Mouse (Mus musculus) cerebellum, adult 11-12 months (tissue): ENCODE data around the gene Rnaset2b.
"Not testable (repeated sequence)": the region's sequence is repeated elsewhere in the genome, so short reads cannot be mapped to it uniquely, and the experiment has no call there.

ENCODE experiments used
- DNase-seq: peaks from one replicate; pipeline ENCODE4 v3.0.0; 2022

Gene Rnaset2b

DNA sequence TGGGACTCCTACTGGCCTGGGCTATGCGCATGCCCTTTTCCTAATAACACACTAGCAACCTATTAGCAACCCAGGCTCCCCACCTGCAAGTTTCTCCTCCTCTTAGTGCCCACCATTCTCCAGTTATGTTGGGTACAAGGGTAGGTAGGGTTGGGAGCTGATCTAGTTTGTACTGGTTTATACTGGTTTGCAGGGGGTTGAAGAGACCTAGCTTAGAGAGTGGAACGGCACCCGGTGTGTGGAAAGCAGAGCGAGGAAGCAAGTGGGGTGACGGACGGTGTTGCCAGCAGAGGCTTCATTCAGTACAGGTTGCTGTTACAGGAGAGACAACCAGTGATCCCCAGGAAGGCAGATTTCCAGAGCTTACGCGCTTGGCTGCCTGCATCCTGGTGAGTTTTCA, at the start of gene Rnaset2b:
Gene Rnaset2b, plus strand, starts transcription at position 301 of the 400 bp plus-strand sequence.
- not testable (repeated sequence) for DNase-seq

DNA sequence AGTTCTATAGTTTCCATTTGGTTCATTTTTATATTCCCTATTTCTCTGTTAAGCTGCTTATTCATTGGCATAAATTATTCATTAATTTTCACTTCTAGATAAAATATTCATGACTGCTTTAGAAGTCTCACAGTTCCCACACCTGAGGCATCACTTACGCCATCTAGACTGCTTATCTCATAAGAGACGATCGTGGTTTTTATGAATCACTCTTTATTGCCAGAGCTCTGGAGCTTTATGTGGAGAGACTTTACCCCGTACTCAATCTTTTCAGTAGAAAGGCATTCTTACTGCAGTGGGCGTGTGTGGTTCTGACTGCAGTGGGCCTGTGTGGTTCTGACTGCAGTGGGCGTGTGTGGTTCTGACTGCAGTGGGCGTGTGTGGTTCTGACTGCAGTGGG, 38.8 kb upstream of the Rnaset2b start:
- not testable (repeated sequence) for DNase-seq

DNA sequence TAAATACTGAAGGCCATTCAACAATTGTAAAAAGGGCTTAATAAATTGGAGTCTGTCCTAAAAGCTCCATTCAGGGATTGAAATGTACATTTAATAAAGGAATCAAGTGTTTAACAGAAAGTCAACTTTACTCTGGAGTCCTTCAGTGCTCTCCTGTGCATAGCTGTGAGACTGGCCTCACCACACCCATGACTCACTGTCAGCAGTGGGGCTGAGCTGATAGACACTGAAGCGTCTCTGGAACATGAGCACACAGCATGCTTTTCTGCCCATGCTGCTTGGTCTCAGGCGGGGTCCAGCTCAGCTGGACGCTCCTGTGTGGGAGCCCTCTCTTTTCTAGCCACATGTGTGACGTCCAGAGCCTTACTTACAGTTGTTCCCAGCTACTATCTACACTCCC, 27.9 kb upstream of the Rnaset2b start:
- not testable (repeated sequence) for DNase-seq

DNA sequence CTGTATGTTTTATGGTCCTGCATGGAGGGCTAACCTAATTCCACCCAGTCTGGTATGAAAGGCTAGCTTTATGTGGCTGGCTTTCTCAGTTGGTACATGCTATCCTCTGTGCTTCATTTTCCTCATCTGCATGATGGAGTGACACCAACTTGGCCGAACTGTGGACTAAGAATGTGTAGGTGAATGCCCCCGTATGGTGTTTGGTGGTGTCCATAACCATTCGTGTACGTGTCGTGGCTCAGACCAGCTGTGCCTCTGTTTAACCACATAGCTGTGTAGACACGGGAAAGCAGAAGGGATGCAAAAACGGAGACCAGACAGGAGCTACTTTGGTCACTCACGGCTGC, 22.8 kb upstream of the Rnaset2b start:
- not testable (repeated sequence) for DNase-seq

DNA sequence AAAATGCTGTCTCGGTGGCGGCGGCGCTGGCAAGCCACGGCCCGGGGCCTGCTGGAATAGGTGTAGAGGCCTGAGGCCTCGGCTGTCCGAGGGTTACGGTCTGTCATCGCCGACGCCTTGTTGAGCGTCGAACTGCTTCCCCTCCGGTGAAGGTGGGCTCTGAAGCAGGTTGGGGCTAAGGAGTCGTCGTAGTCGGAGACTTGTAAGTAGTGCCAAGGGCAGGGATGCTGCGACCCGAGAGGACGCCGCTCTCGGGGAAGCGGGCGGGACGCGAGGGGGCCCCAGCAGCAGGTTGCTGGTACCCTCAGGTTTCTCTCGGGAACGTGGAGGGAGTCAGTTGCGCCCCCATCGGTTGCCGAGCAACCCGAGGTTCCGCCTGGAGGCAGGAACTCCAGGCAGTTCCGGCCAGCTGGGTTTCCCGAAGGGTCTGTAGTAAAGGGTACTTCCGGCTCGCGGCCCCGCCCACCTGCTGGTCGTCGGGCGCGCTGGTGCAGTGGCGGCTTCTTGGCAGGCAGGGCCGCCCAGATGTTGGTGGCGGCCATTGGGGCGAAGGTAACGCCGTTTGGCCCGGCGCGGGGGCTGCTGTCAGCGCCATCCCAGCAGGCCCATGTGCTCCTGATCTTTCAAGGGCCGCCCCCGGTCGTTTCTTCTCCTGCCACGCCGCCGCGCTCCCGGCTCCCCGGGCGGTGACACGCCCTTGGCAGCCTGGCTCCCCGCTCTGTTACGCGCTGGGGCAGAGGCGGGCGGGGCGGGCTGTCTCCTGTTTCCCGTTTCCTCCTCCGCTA, 22.3 kb upstream of the Rnaset2b start, which contains the start of gene Rsph3b:
Gene Rsph3b, minus strand, starts transcription at position 699 of the 785 bp plus-strand sequence.
- peak; percentile 69 for DNase-seq

DNA sequence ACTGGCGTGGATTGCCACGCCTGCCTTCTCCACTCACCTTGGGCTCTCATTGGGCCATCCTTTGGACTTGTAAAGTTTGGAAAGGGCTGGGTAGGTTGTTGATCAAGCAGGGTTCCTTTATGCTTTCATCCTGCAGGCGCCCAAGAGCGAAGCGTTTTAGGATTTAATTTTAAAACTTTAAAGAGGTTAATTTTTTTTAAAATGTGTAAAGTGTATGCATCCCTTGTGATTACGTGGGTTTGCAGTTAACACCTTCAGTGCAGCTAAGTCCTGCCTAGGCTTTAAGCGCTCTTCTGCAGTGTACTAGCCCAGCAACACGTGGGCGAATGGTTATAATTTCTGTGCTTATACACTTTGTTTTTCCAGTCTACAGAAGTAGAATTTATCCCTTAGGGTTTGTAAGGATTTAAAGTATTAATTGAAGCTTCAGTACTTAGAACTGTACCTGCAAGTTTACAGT, 21.6 kb upstream of the Rnaset2b start:
- not testable (repeated sequence) for DNase-seq

DNA sequence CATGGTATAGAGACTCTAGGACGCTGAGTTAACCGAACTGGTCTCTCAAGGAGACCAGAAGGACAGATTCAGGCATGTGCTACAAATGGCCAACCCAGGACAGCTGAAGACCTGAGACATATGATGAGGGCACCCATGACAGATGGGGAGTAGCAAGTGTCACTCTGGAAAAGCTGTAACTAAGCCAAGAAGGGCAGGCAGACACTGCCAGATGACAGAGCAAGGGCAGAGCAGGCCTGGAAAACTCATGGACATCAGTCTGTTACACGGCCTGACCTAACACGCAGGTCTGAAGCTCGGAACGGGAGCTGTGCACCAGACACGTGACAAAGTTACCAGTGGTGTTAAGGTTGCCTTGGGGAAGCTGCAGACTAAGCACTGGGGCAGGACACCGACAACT, 11.6 kb upstream of the Rnaset2b start:
- peak; percentile 21 for DNase-seq

DNA sequence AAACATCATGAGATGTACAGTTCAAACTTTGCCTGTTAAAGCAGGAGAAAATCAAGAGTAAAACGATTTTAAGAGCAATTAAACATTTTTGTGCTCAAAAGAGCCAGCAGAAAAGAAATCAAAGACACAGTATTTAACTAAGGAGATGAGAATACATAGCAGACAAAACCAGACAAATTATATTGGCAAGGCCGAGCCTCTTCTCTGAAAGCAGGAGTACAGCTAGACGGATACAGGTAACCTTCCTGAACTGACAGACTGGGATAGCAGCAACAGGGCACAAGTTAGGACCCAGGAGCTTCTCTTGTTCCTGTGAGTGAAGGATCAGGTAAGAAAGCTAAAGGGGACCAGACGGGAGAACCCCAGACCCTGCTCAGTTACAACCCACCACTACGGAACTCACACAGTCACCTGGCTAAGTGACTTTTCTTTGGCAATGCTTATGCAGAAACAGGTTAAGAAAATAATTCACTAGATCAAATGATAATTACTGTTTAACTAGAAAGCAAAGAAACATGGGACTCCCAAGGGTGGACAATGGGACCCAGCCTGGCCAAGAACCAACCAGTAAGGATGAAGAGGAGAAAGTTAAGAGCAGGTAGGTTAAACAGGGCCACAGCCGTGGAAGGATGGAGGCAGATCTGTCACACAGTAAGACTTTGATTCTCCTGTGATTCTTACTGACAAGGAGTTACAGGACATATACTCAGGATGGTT, 10.7 kb upstream of the Rnaset2b start:
- DNase-seq: not testable (repeated sequence)

DNA sequence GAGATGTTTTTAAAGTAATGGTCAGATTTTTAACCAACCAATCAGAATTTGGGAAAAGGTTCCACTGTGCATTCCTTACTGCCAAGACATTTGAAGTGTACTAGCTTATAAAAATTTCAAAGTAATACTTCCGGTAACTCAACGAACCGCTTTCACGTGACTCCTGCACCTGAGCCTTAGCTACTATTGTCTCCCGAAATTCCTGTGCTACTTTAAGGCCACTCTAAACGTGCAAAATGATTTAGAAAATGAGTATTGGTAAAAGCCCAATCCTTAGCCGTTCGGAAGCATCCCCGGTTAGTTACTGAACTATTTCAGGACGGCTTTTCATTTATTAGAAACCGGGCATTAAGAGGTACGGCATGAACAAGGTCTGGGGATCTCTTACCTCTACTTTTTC, 10.1 kb upstream of the Rnaset2b start:
- DNase-seq: not testable (repeated sequence)

DNA sequence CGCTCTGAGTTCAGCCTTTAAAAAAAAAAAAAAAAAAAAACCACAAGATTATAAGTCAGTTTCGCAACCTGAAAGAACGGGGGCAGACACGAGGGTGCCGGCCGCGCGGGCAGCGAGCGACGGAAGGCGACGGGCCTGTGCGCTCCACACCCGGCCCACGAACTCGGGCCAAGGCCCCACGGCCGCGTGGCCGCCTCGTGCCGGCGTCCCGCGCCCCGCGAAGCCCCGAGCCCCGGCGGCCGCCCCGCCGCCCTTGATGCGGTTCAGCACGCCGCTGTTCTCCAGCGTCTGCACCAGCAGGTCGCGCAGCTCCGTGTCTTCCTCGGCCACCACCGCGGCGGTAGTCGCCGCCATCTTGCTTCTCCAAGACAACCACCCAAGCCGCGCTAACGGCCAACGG, 9.7 kb upstream of the Rnaset2b start, which contains the start of gene Tagap1:
Gene Tagap1, minus strand, starts transcription at position 381 of the 400 bp plus-strand sequence.
- DNase-seq: peak; percentile 64

DNA sequence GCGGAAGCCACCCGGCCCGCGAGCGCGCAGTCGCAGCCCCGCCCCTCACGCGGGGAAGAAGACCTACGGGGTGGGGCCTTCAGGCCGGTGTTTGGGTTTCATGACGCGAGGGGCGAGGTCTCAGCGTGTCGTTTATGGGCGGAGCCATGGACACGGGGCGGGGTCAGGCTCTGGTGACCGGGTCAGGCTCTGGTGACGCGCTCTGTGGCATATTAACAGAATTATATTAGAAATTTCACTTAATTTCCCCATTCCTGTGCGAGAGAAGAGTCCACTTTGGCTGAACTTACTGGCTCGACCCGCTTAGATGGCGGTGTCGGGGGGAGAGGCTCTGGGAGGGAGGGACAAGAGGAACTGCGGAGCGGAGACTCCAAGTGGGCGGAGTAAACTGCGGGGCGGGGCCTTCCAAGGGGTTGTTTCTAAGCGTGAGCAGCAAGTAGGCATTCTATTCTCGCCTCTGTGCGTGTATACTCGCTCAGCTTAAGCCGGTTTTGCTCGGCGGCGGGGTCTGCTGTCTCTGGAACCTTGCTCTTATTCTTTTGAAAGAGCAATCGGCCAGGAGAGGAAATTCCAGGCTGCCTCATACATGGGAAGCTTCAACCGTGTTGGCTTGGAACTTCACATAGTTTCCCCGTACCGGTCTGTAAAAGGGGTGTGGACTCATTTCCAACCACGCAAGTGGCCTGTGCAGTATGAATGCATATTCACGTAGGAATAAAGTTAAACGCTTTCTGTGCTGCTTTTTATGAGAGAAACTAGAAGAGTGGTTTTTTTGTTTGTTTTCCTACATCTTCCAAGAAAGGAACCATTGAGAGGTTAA, 9.0 kb upstream of the Rnaset2b start:
- peak; percentile 48 for DNase-seq

DNA sequence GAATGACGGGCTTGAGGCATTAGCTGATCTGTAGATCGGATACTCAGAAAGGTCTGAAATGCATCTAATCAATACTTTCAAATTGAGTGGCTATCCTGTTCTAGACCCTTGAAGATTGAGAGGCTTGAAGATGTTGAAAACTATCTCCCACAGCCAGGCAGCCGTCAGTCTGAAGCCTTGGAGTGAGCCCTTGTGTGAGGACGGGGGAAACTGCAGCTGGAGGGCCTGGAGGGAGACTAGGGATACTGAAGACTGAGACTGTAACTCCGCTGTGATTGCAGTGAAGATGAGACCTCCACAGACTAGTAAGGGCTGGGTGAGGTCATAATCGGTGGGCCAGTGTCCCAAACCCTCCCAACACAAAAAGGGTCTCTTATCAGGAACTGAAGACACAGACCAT, 8.1 kb upstream of the Rnaset2b start:
- DNase-seq: peak; percentile 27

DNA sequence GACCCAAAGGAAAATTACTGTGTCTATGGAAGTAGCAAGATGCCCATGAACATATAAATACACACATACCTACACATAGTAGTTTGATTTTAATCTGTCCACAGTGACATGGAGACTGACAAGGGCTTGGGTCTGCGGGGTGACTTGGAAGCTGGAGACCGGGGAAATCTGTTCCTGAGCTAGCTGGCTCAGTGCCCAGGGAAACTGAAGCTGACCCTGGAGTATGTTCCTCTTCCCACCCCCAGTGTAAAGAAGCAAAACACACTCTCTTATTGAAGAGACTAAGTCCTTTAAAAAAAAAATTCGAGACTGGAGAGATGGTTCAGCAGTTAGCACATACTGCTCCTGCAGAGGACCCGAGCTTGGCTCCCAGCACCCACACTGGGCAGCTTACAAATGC, 7.5 kb upstream of the Rnaset2b start:
- peak; percentile 23 for DNase-seq

DNA sequence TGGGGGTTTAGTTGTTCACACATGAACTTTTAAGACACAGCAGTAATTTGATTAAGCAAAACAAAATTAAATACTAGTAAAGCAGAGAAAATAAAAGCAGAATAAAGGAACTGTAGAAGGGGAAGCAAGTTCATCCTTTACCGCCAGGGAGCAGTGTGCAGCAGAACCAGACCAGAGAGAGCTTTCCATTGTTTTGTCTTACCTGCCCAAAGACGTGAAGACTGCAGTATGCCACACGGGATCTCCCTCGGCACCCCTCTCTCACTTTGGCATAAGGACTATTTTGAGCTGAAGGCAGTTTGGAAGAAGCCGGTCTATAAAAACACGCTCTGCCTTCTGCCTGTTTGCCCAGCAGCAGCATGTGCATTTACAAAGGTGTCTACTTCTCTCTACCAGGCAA, 5.1 kb upstream of the Rnaset2b start:
- DNase-seq: not testable (repeated sequence)

DNA sequence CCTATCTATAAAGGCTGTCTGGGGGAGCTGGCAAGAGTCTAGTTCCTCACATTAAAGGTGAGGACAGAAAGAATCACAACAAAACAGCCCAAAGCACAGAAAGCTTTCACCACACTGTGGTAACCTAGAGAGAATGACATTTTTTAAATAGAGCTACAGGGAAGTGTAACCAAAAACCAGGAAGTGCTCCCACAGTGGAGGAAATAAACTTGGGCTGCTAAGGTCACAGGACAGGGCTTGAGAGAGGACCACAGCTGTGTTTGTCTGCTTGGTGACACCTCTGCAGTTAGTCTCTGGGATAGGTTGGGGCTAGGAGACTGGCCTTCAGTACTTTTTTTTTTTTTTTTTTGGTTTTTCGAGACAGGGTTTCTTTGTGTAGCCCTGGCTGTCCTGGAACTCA, 2.8 kb upstream of the Rnaset2b start:
- DNase-seq: not testable (repeated sequence)

DNA sequence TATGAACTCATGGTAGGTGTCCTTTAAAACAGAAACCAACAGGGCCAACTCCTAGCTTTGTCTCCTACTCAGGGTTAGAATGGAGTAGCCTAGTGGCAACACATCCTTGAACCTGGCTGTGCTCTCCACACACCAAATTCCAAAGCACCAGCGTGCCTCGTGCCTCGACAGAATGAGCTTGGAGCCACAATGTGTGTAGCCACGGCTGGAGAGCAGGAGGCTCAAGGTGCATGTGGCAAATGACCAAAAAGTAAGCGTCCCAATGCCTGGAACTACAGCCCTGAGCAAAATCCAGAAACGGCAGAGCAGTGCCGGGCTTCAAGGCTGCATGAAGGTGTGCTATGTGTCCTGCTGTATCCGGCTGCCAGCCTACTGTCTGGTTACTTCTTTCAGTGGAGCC, 804 bp downstream of the Rnaset2b start:
- not testable (repeated sequence) for DNase-seq

DNA sequence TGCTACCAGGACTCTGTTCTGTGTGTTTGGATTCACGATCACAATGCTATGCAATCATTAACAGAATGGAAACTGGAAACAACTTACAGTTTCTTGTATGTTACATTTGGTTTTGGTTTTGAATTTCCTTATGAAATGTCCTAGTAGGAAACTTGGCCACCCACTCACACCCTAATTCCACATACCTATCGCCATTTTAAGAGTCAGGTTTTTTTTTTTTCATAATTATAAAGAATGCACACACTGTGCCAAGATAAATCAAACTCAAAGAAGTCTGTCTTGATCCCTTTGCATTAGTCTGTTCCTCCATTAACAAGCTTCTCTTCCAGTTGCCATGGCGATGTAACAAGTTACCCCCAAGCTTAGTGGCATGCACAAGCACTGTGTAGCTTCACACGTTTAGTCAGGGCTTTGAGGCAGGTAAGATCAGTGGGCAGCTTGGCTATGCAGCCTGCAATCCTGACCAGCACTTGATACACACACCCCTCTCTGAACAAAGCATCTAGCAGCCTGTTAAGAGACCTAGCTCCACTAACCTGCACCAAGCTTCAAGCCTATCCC, 2.5 kb downstream of the Rnaset2b start:
- DNase-seq: not testable (repeated sequence)

DNA sequence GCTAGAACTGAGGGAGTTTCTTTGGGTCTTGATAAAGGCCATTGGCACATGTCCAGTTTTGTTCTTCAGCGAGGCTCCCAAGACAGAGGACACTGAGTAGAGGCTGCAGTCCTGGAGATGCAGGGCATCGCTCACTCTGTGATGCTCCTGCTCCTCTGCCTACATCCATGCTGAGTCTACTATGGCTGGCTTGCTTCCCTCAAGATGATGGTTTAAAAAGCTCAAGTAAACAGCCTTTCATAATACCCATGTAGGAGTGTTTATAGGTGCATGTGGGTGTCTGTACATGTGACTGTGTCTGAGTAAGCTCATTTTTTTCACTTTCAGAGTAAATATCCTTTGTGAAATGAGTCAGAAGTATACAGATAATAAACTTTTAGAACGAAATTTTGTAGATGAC, 4.6 kb downstream of the Rnaset2b start:
- DNase-seq: not testable (repeated sequence)

DNA sequence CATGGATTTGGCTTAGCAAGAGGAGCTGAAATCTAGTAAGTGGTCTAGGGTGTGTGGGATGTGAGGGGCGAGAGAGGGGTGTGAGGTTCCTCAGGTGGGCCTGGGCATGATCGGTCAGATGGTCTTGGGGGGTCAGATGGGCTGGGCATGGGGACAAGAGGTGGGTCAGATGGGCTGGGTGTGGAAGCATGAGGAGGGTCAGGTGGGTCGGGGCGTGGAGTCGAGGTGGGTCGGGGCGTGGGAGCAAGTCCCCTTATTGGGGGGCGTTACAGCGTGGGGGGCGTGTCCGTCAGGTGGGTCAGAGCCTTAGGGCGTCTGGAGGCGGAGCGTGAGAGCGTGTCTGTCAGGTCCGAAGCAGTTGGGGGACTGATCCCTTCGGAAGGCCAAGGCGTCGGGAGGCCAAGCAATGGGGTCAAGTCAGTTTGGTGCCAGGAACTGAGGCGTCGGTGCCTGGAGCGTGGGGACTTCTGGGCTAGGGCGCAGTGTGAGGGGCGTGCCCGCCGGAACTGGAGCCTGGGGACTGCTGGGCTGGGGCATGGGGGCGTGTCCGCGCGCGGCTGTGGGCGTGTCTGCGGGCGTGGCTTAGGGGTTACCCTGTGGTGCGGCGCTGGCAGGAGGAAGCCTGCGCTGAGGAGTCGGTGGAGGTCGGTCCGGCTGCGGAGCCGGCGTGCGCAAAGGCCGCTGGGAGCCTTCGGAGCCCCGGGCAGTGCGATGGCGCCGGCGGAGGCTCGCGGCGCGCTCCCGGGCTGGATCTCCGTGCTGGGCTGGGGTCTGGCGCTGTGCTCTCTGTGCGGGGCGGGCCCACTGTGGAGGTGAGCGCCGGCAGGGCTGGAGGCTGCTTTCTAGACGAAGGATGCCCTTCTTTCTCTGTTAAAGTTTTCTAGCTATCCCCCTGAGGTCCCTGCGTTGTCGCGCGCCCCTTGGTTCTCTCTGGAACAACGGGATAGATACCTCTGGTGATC, 8.1 kb downstream of the Rnaset2b start, which contains the start of gene Gm49721:
Gene Gm49721, plus strand, starts transcription at position 618 of the 962 bp plus-strand sequence.
- peak; percentile 66 for DNase-seq

DNA sequence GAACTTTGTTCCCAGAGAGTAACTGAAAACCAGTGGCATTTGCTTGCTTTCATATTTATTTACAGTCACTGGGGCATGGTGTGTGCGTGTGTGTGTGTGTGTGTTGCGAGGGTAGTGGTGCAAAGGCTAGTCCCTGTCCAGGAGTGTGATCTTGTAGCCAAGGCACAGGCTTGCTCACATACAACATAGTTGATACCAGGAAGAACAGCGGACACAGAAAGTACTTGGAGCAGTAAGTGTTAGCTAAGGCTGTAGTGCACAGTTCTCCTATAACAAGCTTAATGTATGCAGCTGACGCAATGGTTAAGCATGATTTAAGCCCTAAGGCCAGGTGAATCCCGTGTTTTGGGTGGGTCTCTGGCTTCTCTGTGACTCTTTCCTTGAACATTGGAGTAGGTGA, 8.9 kb downstream of the Rnaset2b start:
- not testable (repeated sequence) for DNase-seq

DNA sequence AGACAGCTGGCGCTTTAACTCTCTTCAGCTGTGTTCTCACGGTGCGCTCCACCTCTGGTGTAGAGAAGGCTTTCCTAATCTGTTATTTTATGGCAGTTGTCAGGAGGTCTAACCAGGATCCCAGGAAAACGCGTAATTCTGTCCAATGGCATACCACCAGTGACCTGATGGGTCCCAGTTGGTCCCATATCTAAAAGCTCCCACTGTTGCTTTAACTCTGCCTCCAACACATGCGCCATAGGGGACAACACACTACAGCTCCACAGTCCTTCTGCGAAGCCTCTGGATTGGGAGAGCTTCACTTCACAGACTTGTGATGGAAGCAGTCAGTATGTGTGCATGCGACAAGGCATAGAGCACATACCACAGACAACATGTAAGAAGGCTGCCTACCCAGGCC, 9.7 kb downstream of the Rnaset2b start:
- DNase-seq: not testable (repeated sequence)
